Mouse (Mus musculus) limb, embryonic 15.5 days (tissue): Measurements from ENCODE around the gene Adamts18. TPM values are rescaled to one million over a fixed set of nuclear protein-coding genes. Genes with fewer than 3 reads are reported as not detected.
A peak's percentile ranks its signal among the peaks of the same experiment; 100 is the strongest.

Experiments used
- ATAC-seq: fragments of 200-750 bp; cut with Nextera tagmentation; 2 replicates; pipeline ENCODE4 v1.8.0; 2017; ENCODE audit warnings: low read depth, moderate TSS enrichment; ENCODE audit not compliant: insufficient number of reproducible peaks, low FRiP score, low TSS enrichment
- H3K27ac ChIP-seq: fragments of 300-500 bp; sonication (generic); 2 replicates; pipeline ENCODE4 v1.5.1; 2015; ENCODE audit warnings: moderate library complexity, mild to moderate bottlenecking, inconsistent platforms
- H3K27me3 ChIP-seq: fragments of 300-500 bp; sonication (generic); 2 replicates; pipeline ENCODE4 v1.6.1; 2015; ENCODE audit warnings: inconsistent platforms
- H3K36me3 ChIP-seq: fragments of 300-500 bp; sonication (generic); 2 replicates; pipeline ENCODE4 v1.6.1; 2015; ENCODE audit warnings: inconsistent platforms
- H3K4me1 ChIP-seq: fragments of 300-500 bp; sonication (generic); 2 replicates; pipeline ENCODE4 v1.6.1; 2015; ENCODE audit warnings: inconsistent platforms
- H3K4me2 ChIP-seq: fragments of 300-500 bp; sonication (generic); 2 replicates; pipeline ENCODE4 v1.6.1; 2015; ENCODE audit warnings: mild to moderate bottlenecking, inconsistent platforms
- H3K4me3 ChIP-seq: fragments of 300-500 bp; sonication (generic); 2 replicates; pipeline ENCODE4 v1.5.1; 2015; ENCODE audit warnings: mild to moderate bottlenecking, inconsistent platforms
- H3K9ac ChIP-seq: fragments of 300-500 bp; sonication (generic); 2 replicates; pipeline ENCODE4 v1.6.1; 2015; ENCODE audit warnings: inconsistent platforms
- H3K9me3 ChIP-seq: fragments of 300-500 bp; sonication (generic); 2 replicates; pipeline ENCODE4 v1.6.1; 2016; ENCODE audit warnings: inconsistent platforms
- WGBS: fragments of 180-500 bp; shearing (Covaris S2); methylation state at CpG from one replicate; pipeline ENCODE4 v1.1.7; 2015; 5-methylcytosine and 5-hydroxymethylcytosine counted together
- polyA plus RNA-seq: library from polyadenylated mRNA; unstranded; fragments of >200 nt; fragmentation: Nextera tagmentation; extraction: Ambion mirVana; gene quantifications from 2 replicates; pipeline ENCODE4 v1.2.1, GENCODE M21; 2015

The Adamts18 gene
- polyA plus RNA-seq, 1 experiment from 2014 or later = 3.6 TPM

- Histone ChIP-seq H3K27me3 (peaks cover 62% of the 10 kb centered on the region), H3K9ac (no peak overlapping the region), H3K4me3 (no peak overlapping the region), H3K4me2 (no peak overlapping the region), H3K4me1 (no peaks in the 10 kb centered on the region), H3K27ac (no peak overlapping the region), H3K9me3 (no peaks in the 10 kb centered on the region), H3K36me3 (no peaks in the 10 kb centered on the region)
- 79% methylated on average over 9 of the region's 9 CpGs for WGBS
- no peak for ATAC-seq
Observed at GRCm38 (mm10) chr8:113735496-113736060, 113.0 kb downstream of the Adamts18 start.

- no peak overlapping the region for H3K9ac ChIP-seq
- no peaks in the 10 kb centered on the region for H3K36me3 ChIP-seq
- WGBS = 23% methylated on average over 8 of the region's 8 CpGs
- no peak overlapping the region for H3K27ac ChIP-seq
- H3K4me1 ChIP-seq = peaks cover 20% of the 10 kb centered on the region
- H3K9me3 ChIP-seq = no peaks in the 10 kb centered on the region
- no peak for ATAC-seq
- no peak overlapping the region for H3K4me2 ChIP-seq
- peaks cover 65% of the 10 kb centered on the region for H3K27me3 ChIP-seq
- no peak overlapping the region for H3K4me3 ChIP-seq
Observed at GRCm38 (mm10) chr8:113725331-113725730, 123.2 kb downstream of the Adamts18 start.

GRCm38 (mm10) chr8:113723873-113724538 is 124.5 kb downstream of the Adamts18 start:
- Histone ChIP-seq H3K27me3 (peaks cover 66% of the 10 kb centered on the region), H3K4me3 (no peak overlapping the region), H3K4me2 (no peak overlapping the region), H3K27ac (no peak overlapping the region), H3K36me3 (no peaks in the 10 kb centered on the region), H3K4me1 (peaks cover 20% of the 10 kb centered on the region), H3K9me3 (no peaks in the 10 kb centered on the region), H3K9ac (no peak overlapping the region)
- no peak for ATAC-seq
- 46% methylated on average over 5 of the region's 5 CpGs for WGBS

- peaks cover 20% of the 10 kb centered on the region for H3K4me1 ChIP-seq
- H3K9ac ChIP-seq = no peak overlapping the region
- 30% methylated on average over 13 of the region's 13 CpGs for WGBS
- no peak overlapping the region for H3K27ac ChIP-seq
- no peaks in the 10 kb centered on the region for H3K9me3 ChIP-seq
- 0 out of 2 replicates have a peak, but pooled peaks have one; percentile 35 for ATAC-seq
- H3K4me3 ChIP-seq = no peak overlapping the region
- no peak overlapping the region for H3K4me2 ChIP-seq
- no peaks in the 10 kb centered on the region for H3K36me3 ChIP-seq
- H3K27me3 ChIP-seq = peaks cover 71% of the 10 kb centered on the region
Observed at GRCm38 (mm10) chr8:113721459-113721858, 127.1 kb downstream of the Adamts18 start.

GRCm38 (mm10) chr8:113704968-113705367 is 143.6 kb downstream of the Adamts18 start:
- H3K36me3 ChIP-seq = no peaks in the 10 kb centered on the region
- no peaks in the 10 kb centered on the region for H3K9me3 ChIP-seq
- no peak overlapping the region for H3K27ac ChIP-seq
- no peak overlapping the region for H3K4me3 ChIP-seq
- H3K4me2 ChIP-seq = no peak overlapping the region
- H3K4me1 ChIP-seq = no peaks in the 10 kb centered on the region
- no peak overlapping the region for H3K9ac ChIP-seq
- no peak for ATAC-seq
- WGBS = 82% methylated on average over 7 of the region's 7 CpGs
- H3K27me3 ChIP-seq = peaks cover 46% of the 10 kb centered on the region

- no peak for ATAC-seq
- no peak overlapping the region for H3K9ac ChIP-seq
- no peak overlapping the region for H3K27ac ChIP-seq
- H3K4me2 ChIP-seq = no peak overlapping the region
- no peaks in the 10 kb centered on the region for H3K9me3 ChIP-seq
- no peak overlapping the region for H3K4me3 ChIP-seq
- H3K36me3 ChIP-seq = no peaks in the 10 kb centered on the region
- H3K4me1 ChIP-seq = peaks cover 13% of the 10 kb centered on the region
- H3K27me3 ChIP-seq = peaks cover 16% of the 10 kb centered on the region
- WGBS = 43% methylated on average over 14 of the region's 14 CpGs
Observed at GRCm38 (mm10) chr8:113691622-113692343, 156.8 kb downstream of the Adamts18 start.

- H3K36me3 ChIP-seq = no peaks in the 10 kb centered on the region
- H3K9me3 ChIP-seq = no peaks in the 10 kb centered on the region
- no peak for ATAC-seq
- no peak overlapping the region for H3K4me3 ChIP-seq
- H3K4me2 ChIP-seq = no peak overlapping the region
- no peak overlapping the region for H3K9ac ChIP-seq
- no peak overlapping the region for H3K27ac ChIP-seq
- 70% methylated on average over 8 of the region's 8 CpGs for WGBS
- H3K27me3 ChIP-seq = peaks cover 16% of the 10 kb centered on the region
- H3K4me1 ChIP-seq = peaks cover 13% of the 10 kb centered on the region
Observed at GRCm38 (mm10) chr8:113688543-113688915, 160.0 kb downstream of the Adamts18 start.

GRCm38 (mm10) chr8:113687889-113688542 is 160.5 kb downstream of the Adamts18 start:
- no peak for ATAC-seq
- Histone ChIP-seq H3K9me3 (no peaks in the 10 kb centered on the region), H3K4me3 (no peak overlapping the region), H3K27me3 (peaks cover 16% of the 10 kb centered on the region), H3K36me3 (no peaks in the 10 kb centered on the region), H3K27ac (no peak overlapping the region), H3K4me2 (no peak overlapping the region), H3K4me1 (peaks cover 13% of the 10 kb centered on the region), H3K9ac (no peak overlapping the region)
- 47% methylated on average over 17 of the region's 17 CpGs for WGBS

- ATAC-seq = no peak
- whole genome bisulfite sequencing = 66% methylated on average over 3 of the region's 3 CpGs
- no peaks in the 10 kb centered on the region for H3K36me3 ChIP-seq
- H3K27ac ChIP-seq = no peak overlapping the region
- H3K9ac ChIP-seq = no peak overlapping the region
- no peaks in the 10 kb centered on the region for H3K4me1 ChIP-seq
- H3K4me2 ChIP-seq = no peak overlapping the region
- peaks cover 4% of the 10 kb centered on the region; the same call in 1 of the 2 replicates for H3K27me3 ChIP-seq
- no peaks in the 10 kb centered on the region for H3K9me3 ChIP-seq
- no peak overlapping the region for H3K4me3 ChIP-seq
Observed at GRCm38 (mm10) chr8:113679361-113679760, 169.2 kb downstream of the Adamts18 start.

GRCm38 (mm10) chr8:113676811-113677210 is 171.7 kb downstream of the Adamts18 start:
- Histone ChIP-seq H3K9me3 (no peaks in the 10 kb centered on the region), H3K27ac (no peak overlapping the region), H3K4me2 (no peak overlapping the region), H3K4me3 (no peak overlapping the region), H3K9ac (no peak overlapping the region), H3K36me3 (no peaks in the 10 kb centered on the region), H3K4me1 (peaks cover 6% of the 10 kb centered on the region; the same call in 1 of the 2 replicates), H3K27me3 (peaks cover 4% of the 10 kb centered on the region; the same call in 1 of the 2 replicates)
- ATAC-seq = no peak
- WGBS = 85% methylated on average over 1 of the region's 1 CpGs

GRCm38 (mm10) chr8:113675281-113675680 is 173.3 kb downstream of the Adamts18 start:
- Histone ChIP-seq H3K27me3 (peaks cover 8% of the 10 kb centered on the region; the same call in 1 of the 2 replicates), H3K4me2 (no peak overlapping the region)
- ATAC-seq = no peak

More at GRCm38 (mm10) chr8:113675281-113675680, 173.3 kb downstream of the Adamts18 start:
- Histone ChIP-seq H3K36me3 (no peaks in the 10 kb centered on the region), H3K4me1 (peaks cover 6% of the 10 kb centered on the region; the same call in 1 of the 2 replicates), H3K9ac (no peak overlapping the region), H3K27ac (no peak overlapping the region), H3K4me3 (no peak overlapping the region), H3K9me3 (no peaks in the 10 kb centered on the region)
- 57% methylated on average over 2 of the region's 2 CpGs for WGBS
